Mouse (Mus musculus) liver, postnatal 0 days (tissue): ENCODE data around the gene Pcdh8.

ENCODE experiments used
- CTCF ChIP-seq: sonication (generic); IDR thresholded peaks from 2 replicates; pipeline ENCODE4 v1.5.1; 2016; ENCODE audit warnings: antibody characterized with exemption, low read depth
- EP300 ChIP-seq: IDR thresholded peaks from 2 replicates; pipeline ENCODE4 v1.6.1; 2016; ENCODE audit warnings: antibody characterized with exemption, low read depth, mild to moderate bottlenecking

- no peak for TF ChIP-seq CTCF
- no peak for TF ChIP-seq EP300
Measured at GRCm38 (mm10) chr14:79738441-79738840, 32.7 kb downstream of the Pcdh8 start.
